Mouse (Mus musculus) brown adipose tissue, adult 24 weeks (tissue): ENCODE measurements around the gene Znrd1. TPM values are rescaled to one million over a fixed set of nuclear protein-coding genes. Genes with fewer than 3 reads are reported as not detected.

Experiments
- H3K27ac ChIP-seq: fragments of 200-500 bp; replicated peaks from 2 replicates; pipeline ENCODE4 v1.5.1; 2012; ENCODE audit warnings: low read depth, mild to moderate bottlenecking, low read length
- H3K4me1 ChIP-seq: fragments of 200-500 bp; 2 replicates; pipeline ENCODE4 v1.6.1; 2012; ENCODE audit warnings: low read length, mixed read lengths; ENCODE audit not compliant: control insufficient read depth, insufficient read depth, insufficient read length
- H3K4me3 ChIP-seq: fragments of 200-500 bp; 2 replicates; pipeline ENCODE4 v1.5.1; 2012; ENCODE audit warnings: low read depth, mild to moderate bottlenecking, low read length, moderate library complexity; ENCODE audit not compliant: insufficient read depth
- polyA plus RNA-seq: library from polyadenylated mRNA; stranded (reverse); fragments of >200 nt; gene quantifications from 2 replicates; pipeline ENCODE4 v1.2.4, GENCODE M21; 2012; ENCODE audit not compliant: missing spikeins, insufficient read depth, insufficient read length

Znrd1 gene
- polyA plus RNA-seq, 1 experiment, result 32.3 TPM

DNA sequence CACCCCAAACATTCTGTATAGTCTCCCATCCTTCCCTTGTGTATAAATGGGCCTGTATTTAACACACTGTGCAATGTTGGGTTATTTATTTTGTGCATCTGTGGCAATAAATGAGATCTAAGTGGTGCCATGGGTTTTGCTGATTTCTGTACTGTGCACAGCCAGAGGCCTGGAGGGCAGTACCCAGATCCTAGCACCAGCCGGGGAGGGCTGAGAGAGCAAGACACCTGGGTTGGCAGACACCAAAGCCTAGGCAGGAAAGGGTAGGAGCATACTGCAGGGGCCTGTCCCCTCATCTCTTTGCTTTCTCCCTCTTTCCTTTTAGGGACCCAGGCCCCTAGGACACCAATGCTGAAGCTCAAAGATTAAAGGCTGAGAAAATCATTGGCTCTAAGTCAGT, 10.1 kb downstream of the Znrd1 start:
- Histone ChIP-seq H3K4me3 (no peak overlapping the region), H3K27ac (no peak overlapping the region), H3K4me1 (peaks cover 7% of the 10 kb centered on the region)

GRCm38 (mm10) chr17:36947051-36947819, 11.1 kb downstream of the Znrd1 start:
- Histone ChIP-seq H3K27ac (no peak overlapping the region), H3K4me3 (peak overlapping the region; percentile 59), H3K4me1 (peaks cover 7% of the 10 kb centered on the region)

DNA sequence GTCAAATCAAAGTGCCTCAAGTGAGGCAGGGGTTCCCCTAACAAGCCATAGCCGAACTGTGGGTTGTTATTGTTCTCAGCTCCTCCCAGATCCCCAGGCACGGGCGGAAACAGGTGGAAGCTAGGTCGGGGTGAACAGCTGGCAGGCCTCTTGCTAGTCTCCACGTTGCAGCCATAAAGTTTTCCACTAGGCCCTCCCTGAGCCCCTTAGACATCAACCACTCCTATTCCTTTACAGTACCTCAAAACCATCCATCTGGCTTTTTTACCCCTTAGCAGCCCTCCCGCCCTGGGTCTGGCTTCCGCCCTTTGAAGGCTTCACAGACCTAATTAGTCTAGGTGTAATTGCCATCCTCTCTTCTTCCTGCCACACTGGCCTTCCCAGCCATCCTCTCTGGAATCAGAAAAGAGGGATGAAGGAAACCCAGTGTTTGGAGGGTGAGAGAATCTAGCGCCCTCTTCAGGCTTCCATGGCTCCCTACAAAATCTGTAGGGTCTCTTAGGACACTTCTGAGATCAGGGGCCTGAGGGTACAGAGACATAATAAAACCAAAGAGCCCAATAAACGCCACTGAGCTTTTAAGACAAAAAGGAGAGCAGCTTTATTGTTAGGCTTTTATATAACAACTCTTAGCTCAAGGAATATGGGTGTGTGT, 14.1 kb downstream of the Znrd1 start:
- no peak overlapping the region for H3K27ac ChIP-seq
- H3K4me3 ChIP-seq, result no peak overlapping the region
- H3K4me1 ChIP-seq, result peaks cover 5% of the 10 kb centered on the region

GRCm38 (mm10) chr17:36943691-36944090, 14.7 kb downstream of the Znrd1 start:
- H3K27ac ChIP-seq, result no peak overlapping the region
- H3K4me3 ChIP-seq, result no peak overlapping the region
- peaks cover 5% of the 10 kb centered on the region for H3K4me1 ChIP-seq

- H3K27ac ChIP-seq, result no peak within 1 kb of the TSS
- H3K4me3 ChIP-seq, result peak within 1 kb of the TSS; percentile 43
- H3K4me1 ChIP-seq, result peaks cover 5% of the 10 kb centered on the region
These were observed 15.4 kb downstream of the Znrd1 start, which contains the start of gene Rnf39 for GRCm38 (mm10) chr17:36942791-36943471. Rnf39 (plus strand) TSS chr17:36942918.

DNA sequence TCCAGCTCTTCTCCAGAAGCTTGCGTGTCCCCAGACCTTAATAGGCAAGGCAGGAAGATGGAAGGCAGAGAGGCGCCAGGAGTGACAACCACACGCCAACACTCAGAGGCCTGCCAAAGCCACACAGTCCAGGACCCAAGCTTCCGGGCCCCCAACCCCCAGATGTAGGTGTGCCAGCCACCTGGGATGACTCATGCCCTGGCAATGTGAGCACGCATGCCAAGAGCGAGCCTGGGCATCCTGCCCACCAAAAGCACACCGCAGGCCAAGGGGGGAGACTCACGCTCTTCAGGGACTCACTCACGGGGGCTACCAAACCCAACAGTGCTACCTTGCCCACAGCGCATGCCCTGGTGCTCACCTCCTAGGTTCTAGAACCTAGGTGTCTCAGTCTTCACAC, 16.0 kb downstream of the Znrd1 start:
- Histone ChIP-seq H3K4me1 (peaks cover 1% of the 10 kb centered on the region), H3K27ac (no peak overlapping the region), H3K4me3 (peak overlapping the region; percentile 43)

GRCm38 (mm10) chr17:36938056-36938455, 20.3 kb downstream of the Znrd1 start:
- Histone ChIP-seq H3K4me1 (no peaks in the 10 kb centered on the region), H3K4me3 (no peak overlapping the region), H3K27ac (no peak overlapping the region)

GRCm38 (mm10) chr17:36931806-36932205, 26.6 kb downstream of the Znrd1 start:
- Histone ChIP-seq H3K4me3 (no peak overlapping the region), H3K4me1 (no peaks in the 10 kb centered on the region), H3K27ac (no peak overlapping the region)

GRCm38 (mm10) chr17:36931130-36931529, 27.2 kb downstream of the Znrd1 start:
- H3K4me3 ChIP-seq, result no peak overlapping the region
- no peaks in the 10 kb centered on the region for H3K4me1 ChIP-seq
- H3K27ac ChIP-seq, result no peak overlapping the region

GRCm38 (mm10) chr17:36930233-36930632, 28.1 kb downstream of the Znrd1 start:
- H3K4me1 ChIP-seq, result no peaks in the 10 kb centered on the region
- no peak overlapping the region for H3K27ac ChIP-seq
- H3K4me3 ChIP-seq, result no peak overlapping the region

GRCm38 (mm10) chr17:36929236-36929932, 29.0 kb downstream of the Znrd1 start:
- Histone ChIP-seq H3K27ac (no peak overlapping the region), H3K4me1 (no peaks in the 10 kb centered on the region)

DNA sequence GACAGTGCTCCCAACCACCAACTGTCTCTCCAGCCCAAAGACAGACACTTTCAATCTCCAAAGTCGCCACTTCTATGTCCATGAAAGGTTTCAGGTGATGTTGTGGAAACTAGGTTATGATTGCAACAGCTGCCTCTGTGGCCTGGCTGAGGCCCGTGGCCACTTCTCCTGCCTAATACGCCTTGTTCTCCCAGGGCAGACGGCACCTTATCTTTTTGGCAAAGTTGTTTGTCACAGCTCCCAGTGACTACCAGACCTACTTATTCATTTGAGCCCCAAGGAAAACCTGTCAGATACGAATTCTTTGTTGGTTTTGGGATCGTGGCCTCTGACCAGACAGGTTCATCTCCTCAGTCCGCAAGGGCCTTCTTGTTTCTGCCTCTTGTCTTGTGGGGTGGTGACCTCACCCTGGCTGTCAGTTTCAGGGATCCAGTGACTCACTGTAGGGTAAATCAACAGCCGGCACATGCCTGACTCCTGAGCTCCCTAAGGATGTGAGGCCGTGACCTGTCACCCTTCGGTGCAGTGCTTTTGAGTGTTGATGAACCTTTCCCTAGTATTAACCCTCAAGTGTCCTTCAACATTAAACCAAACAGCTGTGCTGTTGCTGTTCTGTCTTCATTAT, 30.8 kb downstream of the Znrd1 start:
- no peaks in the 10 kb centered on the region for H3K4me1 ChIP-seq

More at GRCm38 (mm10) chr17:36929236-36929932, 29.0 kb downstream of the Znrd1 start:
- no peak overlapping the region for H3K4me3 ChIP-seq

DNA sequence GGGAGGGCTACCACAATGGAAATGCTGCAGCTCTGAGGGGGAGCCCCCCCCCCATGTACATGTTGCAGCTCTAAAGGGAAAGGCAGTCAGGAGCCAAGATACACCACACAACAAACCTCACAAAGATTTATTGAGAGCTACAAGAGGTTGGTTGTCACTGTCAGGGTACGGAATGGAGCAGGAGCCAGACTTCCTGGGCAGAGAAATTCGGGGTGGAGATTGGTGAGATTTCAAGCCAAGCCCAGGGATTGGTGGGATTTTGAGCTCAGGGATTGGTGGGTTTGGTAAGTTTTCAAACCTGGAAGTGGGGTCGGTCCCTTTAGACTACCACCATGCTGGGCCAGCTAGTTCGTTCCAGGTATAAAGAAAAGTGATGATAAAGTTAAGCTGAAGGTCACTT, 34.9 kb downstream of the Znrd1 start:
- Histone ChIP-seq H3K27ac (no peak overlapping the region), H3K4me3 (no peak overlapping the region), H3K4me1 (no peaks in the 10 kb centered on the region)

More for the DNA sequence above, 30.8 kb downstream of the Znrd1 start:
- H3K27ac ChIP-seq, result no peak overlapping the region
- no peak overlapping the region for H3K4me3 ChIP-seq

DNA sequence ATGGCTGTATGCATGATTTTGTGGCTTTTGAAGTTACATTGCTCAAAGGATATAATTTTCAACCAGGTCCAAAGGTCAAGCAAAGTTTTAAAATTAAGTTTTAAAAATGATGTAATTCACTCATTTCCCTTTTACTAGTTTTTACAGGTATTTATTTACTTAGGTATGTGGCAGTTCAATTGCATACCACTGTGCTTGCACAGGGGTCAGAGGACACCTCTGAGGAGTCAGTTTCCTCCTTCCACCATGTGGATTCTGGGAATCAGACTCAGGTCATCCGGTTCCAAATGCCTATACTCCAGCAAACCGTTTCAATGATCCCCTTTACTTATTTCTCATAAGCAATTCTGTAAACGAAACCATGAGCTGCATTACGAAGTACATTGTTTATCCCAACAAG, 35.6 kb downstream of the Znrd1 start:
- H3K27ac ChIP-seq, result no peak overlapping the region
- no peaks in the 10 kb centered on the region for H3K4me1 ChIP-seq
- no peak overlapping the region for H3K4me3 ChIP-seq
